Mouse (Mus musculus): Measurements from ENCODE around the gene Ndufaf2. TPM values are rescaled to one million over a fixed set of nuclear protein-coding genes. Genes with fewer than 3 reads are reported as not detected.

The Ndufaf2 gene
- polyA plus RNA-seq, 1 experiment: 2.0 TPM

- DNase-seq (ENCODE audit: low read depth in 1 of 2, low spot score in 2 of 2): no peak
- no peak for TF ChIP-seq POLR2A (IDR thresholded peaks at IDR 0.05; ENCODE audit: low read depth, low read length)
- no peak for TF ChIP-seq CTCF (IDR thresholded peaks at IDR 0.05; ENCODE audit: extremely low read depth, insufficient read depth, insufficient read length, insufficient replicate concordance)
- H3K36me3 ChIP-seq (ENCODE audit: control insufficient read depth, insufficient read depth, low read length): no peaks in the 10 kb centered on the region
- 93% methylated on average over 5 of the region's 5 CpGs for WGBS
- H3K27me3 ChIP-seq (ENCODE audit: control insufficient read depth, insufficient read depth, low read length): no peaks in the 10 kb centered on the region
- H3K27ac ChIP-seq (ENCODE audit: insufficient read depth, low read length): no peak overlapping the region
- no peak overlapping the region for H3K4me3 ChIP-seq (ENCODE audit: extremely low read depth, insufficient read depth, insufficient read length)
- no peaks in the 10 kb centered on the region for H3K4me1 ChIP-seq (ENCODE audit: control insufficient read depth, insufficient read depth, insufficient read length)
These were observed 27.7 kb downstream of the Ndufaf2 start for GRCm38 (mm10) chr13:108130737-108131136.

- H3K4me3 ChIP-seq (ENCODE audit: extremely low read depth, insufficient read depth, insufficient read length): no peak overlapping the region
- H3K36me3 ChIP-seq (ENCODE audit: control insufficient read depth, insufficient read depth, low read length): no peaks in the 10 kb centered on the region
- peak in 1 of 2 experiments; percentile 8 for DNase-seq (ENCODE audit: low read depth in 1 of 2, low spot score in 2 of 2)
- no peaks in the 10 kb centered on the region for H3K27me3 ChIP-seq (ENCODE audit: control insufficient read depth, insufficient read depth, low read length)
- WGBS: 56% methylated on average over 7 of the region's 7 CpGs
- TF ChIP-seq CTCF (IDR thresholded peaks at IDR 0.05; ENCODE audit: extremely low read depth, insufficient read depth, insufficient read length, insufficient replicate concordance) (no peak), POLR2A (IDR thresholded peaks at IDR 0.05; ENCODE audit: low read depth, low read length) (no peak)
- no peak overlapping the region for H3K27ac ChIP-seq (ENCODE audit: insufficient read depth, low read length)
- no peaks in the 10 kb centered on the region for H3K4me1 ChIP-seq (ENCODE audit: control insufficient read depth, insufficient read depth, insufficient read length)
These were observed 29.4 kb downstream of the Ndufaf2 start for GRCm38 (mm10) chr13:108129070-108129469.

- Histone ChIP-seq H3K4me3 (ENCODE audit: extremely low read depth, insufficient read depth, insufficient read length) (no peak overlapping the region), H3K27ac (ENCODE audit: insufficient read depth, low read length) (no peak overlapping the region), H3K36me3 (ENCODE audit: control insufficient read depth, insufficient read depth, low read length) (no peaks in the 10 kb centered on the region), H3K27me3 (ENCODE audit: control insufficient read depth, insufficient read depth, low read length) (no peaks in the 10 kb centered on the region), H3K4me1 (ENCODE audit: control insufficient read depth, insufficient read depth, insufficient read length) (no peaks in the 10 kb centered on the region)
- 68% methylated on average over 1 of the region's 1 CpGs for WGBS
- no peak for DNase-seq (ENCODE audit: low read depth in 1 of 2, low spot score in 2 of 2)
- TF ChIP-seq POLR2A (IDR thresholded peaks at IDR 0.05; ENCODE audit: low read depth, low read length): no peak
- no peak for TF ChIP-seq CTCF (IDR thresholded peaks at IDR 0.05; ENCODE audit: extremely low read depth, insufficient read depth, insufficient read length, insufficient replicate concordance)
These were observed 30.5 kb downstream of the Ndufaf2 start for GRCm38 (mm10) chr13:108127883-108128282.

GRCm38 (mm10) chr13:108127130-108127529 lies 31.3 kb downstream of the Ndufaf2 start:
- no peak overlapping the region for H3K27ac ChIP-seq (ENCODE audit: insufficient read depth, low read length)
- no peak overlapping the region for H3K4me3 ChIP-seq (ENCODE audit: extremely low read depth, insufficient read depth, insufficient read length)
- DNase-seq (ENCODE audit: low read depth in 1 of 2, low spot score in 2 of 2): peak; percentile 9 to 36
- 0% methylated on average over 1 of the region's 1 CpGs for WGBS
- no peaks in the 10 kb centered on the region for H3K36me3 ChIP-seq (ENCODE audit: control insufficient read depth, insufficient read depth, low read length)
- H3K27me3 ChIP-seq (ENCODE audit: control insufficient read depth, insufficient read depth, low read length): no peaks in the 10 kb centered on the region
- TF ChIP-seq CTCF (IDR thresholded peaks at IDR 0.05; ENCODE audit: extremely low read depth, insufficient read depth, insufficient read length, insufficient replicate concordance) (peak; percentile 25; the same call in 1 of the 2 replicates), POLR2A (IDR thresholded peaks at IDR 0.05; ENCODE audit: low read depth, low read length) (no peak)
- no peaks in the 10 kb centered on the region for H3K4me1 ChIP-seq (ENCODE audit: control insufficient read depth, insufficient read depth, insufficient read length)

GRCm38 (mm10) chr13:108126246-108126645 lies 32.2 kb downstream of the Ndufaf2 start:
- H3K4me3 ChIP-seq (ENCODE audit: extremely low read depth, insufficient read depth, insufficient read length): no peak overlapping the region
- H3K27ac ChIP-seq (ENCODE audit: insufficient read depth, low read length): no peak overlapping the region
- H3K27me3 ChIP-seq (ENCODE audit: control insufficient read depth, insufficient read depth, low read length): no peaks in the 10 kb centered on the region
- DNase-seq (ENCODE audit: low read depth in 1 of 2, low spot score in 2 of 2): no peak
- no peaks in the 10 kb centered on the region for H3K36me3 ChIP-seq (ENCODE audit: control insufficient read depth, insufficient read depth, low read length)
- whole genome bisulfite sequencing: 85% methylated on average over 2 of the region's 2 CpGs
- TF ChIP-seq POLR2A (IDR thresholded peaks at IDR 0.05; ENCODE audit: low read depth, low read length): no peak
- no peak for TF ChIP-seq CTCF (IDR thresholded peaks at IDR 0.05; ENCODE audit: extremely low read depth, insufficient read depth, insufficient read length, insufficient replicate concordance)
- H3K4me1 ChIP-seq (ENCODE audit: control insufficient read depth, insufficient read depth, insufficient read length): no peaks in the 10 kb centered on the region

GRCm38 (mm10) chr13:108124096-108124495 lies 34.3 kb downstream of the Ndufaf2 start:
- no peak for DNase-seq (ENCODE audit: low read depth in 1 of 2, low spot score in 2 of 2)
- no peak overlapping the region for H3K4me3 ChIP-seq (ENCODE audit: extremely low read depth, insufficient read depth, insufficient read length)
- TF ChIP-seq POLR2A (IDR thresholded peaks at IDR 0.05; ENCODE audit: low read depth, low read length) (no peak), CTCF (IDR thresholded peaks at IDR 0.05; ENCODE audit: extremely low read depth, insufficient read depth, insufficient read length, insufficient replicate concordance) (no peak)
- H3K27ac ChIP-seq (ENCODE audit: insufficient read depth, low read length): no peak overlapping the region
- no peaks in the 10 kb centered on the region for H3K27me3 ChIP-seq (ENCODE audit: control insufficient read depth, insufficient read depth, low read length)
- WGBS: 95% methylated on average over 11 of the region's 11 CpGs
- no peaks in the 10 kb centered on the region for H3K4me1 ChIP-seq (ENCODE audit: control insufficient read depth, insufficient read depth, insufficient read length)
- H3K36me3 ChIP-seq (ENCODE audit: control insufficient read depth, insufficient read depth, low read length): no peaks in the 10 kb centered on the region

- Histone ChIP-seq H3K27me3 (ENCODE audit: control insufficient read depth, insufficient read depth, low read length) (no peaks in the 10 kb centered on the region), H3K36me3 (ENCODE audit: control insufficient read depth, insufficient read depth, low read length) (no peaks in the 10 kb centered on the region), H3K4me3 (ENCODE audit: extremely low read depth, insufficient read depth, insufficient read length) (no peak overlapping the region), H3K4me1 (ENCODE audit: control insufficient read depth, insufficient read depth, insufficient read length) (no peaks in the 10 kb centered on the region), H3K27ac (ENCODE audit: insufficient read depth, low read length) (no peak overlapping the region)
- 89% methylated on average over 15 of the region's 15 CpGs for WGBS
- no peak for DNase-seq (ENCODE audit: low read depth in 1 of 2, low spot score in 2 of 2)
- no peak for TF ChIP-seq CTCF (IDR thresholded peaks at IDR 0.05; ENCODE audit: extremely low read depth, insufficient read depth, insufficient read length, insufficient replicate concordance)
- no peak for TF ChIP-seq POLR2A (IDR thresholded peaks at IDR 0.05; ENCODE audit: low read depth, low read length)
These were observed 35.2 kb downstream of the Ndufaf2 start for GRCm38 (mm10) chr13:108123109-108123723.
